Mouse (Mus musculus) stomach, embryonic 14.5 days (tissue): ENCODE results near the gene Myoc. TPM values are rescaled to one million over a fixed set of nuclear protein-coding genes. Genes with fewer than 3 reads are reported as not detected.

Source experiments
- ATAC-seq: fragments of 200-750 bp; cut with Nextera tagmentation; 2 replicates; pipeline ENCODE4 v1.8.0; 2017; ENCODE audit warnings: low read depth, moderate TSS enrichment; ENCODE audit not compliant: insufficient number of reproducible peaks, insufficient read depth, low FRiP score
- H3K27ac ChIP-seq: fragments of 300-500 bp; sonication (generic); 2 replicates; pipeline ENCODE4 v1.5.1; 2014; ENCODE audit warnings: mild to moderate bottlenecking, low read length, moderate library complexity, mixed read lengths
- H3K27me3 ChIP-seq: fragments of 300-500 bp; sonication (generic); 2 replicates; pipeline ENCODE4 v1.6.1; 2014; ENCODE audit warnings: low read length, control low read depth, mixed read lengths; ENCODE audit not compliant: control insufficient read depth, insufficient read depth
- H3K36me3 ChIP-seq: fragments of 300-500 bp; sonication (generic); 2 replicates; pipeline ENCODE4 v1.6.1; 2014; ENCODE audit warnings: mild to moderate bottlenecking, control low read depth, low read length, moderate library complexity, mixed read lengths; ENCODE audit not compliant: control insufficient read depth, insufficient read depth
- H3K4me1 ChIP-seq: fragments of 300-500 bp; sonication (generic); 2 replicates; pipeline ENCODE4 v1.6.1; 2014; ENCODE audit warnings: low read length, control low read depth, mixed read lengths; ENCODE audit not compliant: control insufficient read depth, insufficient read depth
- H3K4me2 ChIP-seq: fragments of 300-500 bp; sonication (generic); replicated peaks from 2 replicates; pipeline ENCODE4 v1.6.1; 2014; ENCODE audit warnings: low read depth, low read length, control low read depth
- H3K4me3 ChIP-seq: fragments of 300-500 bp; sonication (generic); 2 replicates; pipeline ENCODE4 v1.5.1; 2014; ENCODE audit warnings: low read depth, low read length, control low read depth
- H3K9ac ChIP-seq: fragments of 300-500 bp; sonication (generic); replicated peaks from 2 replicates; pipeline ENCODE4 v1.6.1; 2014; ENCODE audit warnings: low read depth, mild to moderate bottlenecking, control low read depth, low read length, moderate library complexity, mixed read lengths
- H3K9me3 ChIP-seq: fragments of 300-500 bp; sonication (generic); 2 replicates; pipeline ENCODE4 v1.6.1; 2016; ENCODE audit warnings: low read depth, low read length, control low read depth; ENCODE audit not compliant: control insufficient read depth
- WGBS: fragments of 180-500 bp; shearing (Covaris S2); extraction: QIAGEN DNeasy Blood & Tissue Kit; methylation state at CpG from one replicate; pipeline ENCODE4 v1.1.7; 2014; 5-methylcytosine and 5-hydroxymethylcytosine counted together
- polyA plus RNA-seq: library from polyadenylated mRNA; unstranded; fragments of >200 nt; fragmentation: Nextera tagmentation; extraction: Ambion mirVana; gene quantifications from 2 replicates; pipeline ENCODE4 v1.2.1, GENCODE M21; 2014

Gene Myoc
- polyA plus RNA-seq, 1 experiment from 2014 or later = not detected

DNA sequence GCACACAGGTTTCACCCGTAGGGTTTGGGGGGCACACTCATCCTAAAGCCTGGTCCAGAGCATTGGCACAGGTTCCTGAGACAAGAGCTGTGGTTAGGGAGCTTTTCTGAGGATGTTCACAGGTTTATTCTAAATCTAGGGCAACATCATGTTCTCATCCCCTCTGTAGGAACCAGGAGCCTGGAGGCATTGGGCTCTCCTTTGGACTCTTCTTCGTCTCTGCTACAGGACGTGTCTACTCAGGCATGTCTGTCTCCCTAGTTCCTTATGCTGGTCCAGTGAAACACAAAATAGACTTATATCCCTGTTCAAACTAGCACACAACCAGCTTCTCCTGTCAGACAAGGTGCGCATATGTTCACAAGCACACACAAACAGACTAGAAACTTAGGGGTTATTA, 420 bp upstream of the Myoc start:
- no peaks in the 10 kb centered on the region for H3K9me3 ChIP-seq
- no peak overlapping the region for H3K4me3 ChIP-seq
- ATAC-seq = no peak
- no peaks in the 10 kb centered on the region for H3K27me3 ChIP-seq
- no peak overlapping the region for H3K4me2 ChIP-seq
- no peak overlapping the region for H3K27ac ChIP-seq
- H3K36me3 ChIP-seq = no peaks in the 10 kb centered on the region
- no peak overlapping the region for H3K9ac ChIP-seq
- WGBS = 89% methylated on average over 4 of the region's 4 CpGs
- 0 out of 2 replicates have a peak, but pooled peaks cover 6% of the 10 kb centered on the region for H3K4me1 ChIP-seq

GRCm38 (mm10) chr1:162639861-162640260, 906 bp downstream of the Myoc start:
- Histone ChIP-seq H3K36me3 (no peaks in the 10 kb centered on the region), H3K4me2 (no peak overlapping the region), H3K27ac (no peak overlapping the region), H3K4me1 (0 out of 2 replicates have a peak, but pooled peaks cover 6% of the 10 kb centered on the region), H3K9ac (no peak overlapping the region), H3K27me3 (no peaks in the 10 kb centered on the region), H3K9me3 (no peaks in the 10 kb centered on the region), H3K4me3 (no peak overlapping the region)
- no peak for ATAC-seq
- WGBS = 92% methylated on average over 1 of the region's 1 CpGs

GRCm38 (mm10) chr1:162642591-162642990, 3.6 kb downstream of the Myoc start:
- Histone ChIP-seq H3K9me3 (no peaks in the 10 kb centered on the region), H3K4me2 (no peak overlapping the region), H3K27ac (no peak overlapping the region), H3K27me3 (no peaks in the 10 kb centered on the region), H3K9ac (no peak overlapping the region), H3K36me3 (no peaks in the 10 kb centered on the region), H3K4me1 (0 out of 2 replicates have a peak, but pooled peaks cover 6% of the 10 kb centered on the region), H3K4me3 (no peak overlapping the region)
- ATAC-seq = no peak
- 74% methylated on average over 3 of the region's 3 CpGs for WGBS

DNA sequence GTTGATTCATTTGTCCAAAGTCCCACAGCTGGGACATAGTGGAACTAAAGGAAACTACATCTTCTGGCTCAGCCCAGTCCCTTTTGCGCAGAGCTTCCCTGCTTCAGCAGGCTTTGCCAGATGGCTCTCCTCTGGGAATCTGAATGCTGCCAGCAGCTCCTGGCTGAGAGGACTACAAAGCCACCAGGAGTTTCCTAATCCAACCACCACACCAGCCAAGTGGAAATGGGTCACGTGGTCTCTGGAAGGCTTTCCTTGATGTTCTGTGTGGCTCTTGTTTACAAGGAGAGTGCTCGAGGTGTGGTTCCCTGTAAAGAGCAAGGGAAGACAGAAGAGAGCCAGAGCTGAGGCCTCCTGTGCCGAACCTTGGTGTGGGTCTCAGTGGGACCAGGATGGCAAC, 4.8 kb downstream of the Myoc start:
- Histone ChIP-seq H3K27ac (no peak overlapping the region), H3K4me2 (no peak overlapping the region), H3K9ac (no peak overlapping the region), H3K9me3 (no peaks in the 10 kb centered on the region), H3K4me3 (no peak overlapping the region), H3K4me1 (0 out of 2 replicates have a peak, but pooled peaks cover 6% of the 10 kb centered on the region), H3K36me3 (no peaks in the 10 kb centered on the region), H3K27me3 (no peaks in the 10 kb centered on the region)
- WGBS = 33% methylated on average over 4 of the region's 4 CpGs
- no peak for ATAC-seq

GRCm38 (mm10) chr1:162646083-162646686, 7.2 kb downstream of the Myoc start:
- no peak for ATAC-seq
- Histone ChIP-seq H3K27ac (no peak overlapping the region), H3K9me3 (no peaks in the 10 kb centered on the region), H3K4me1 (0 out of 2 replicates have a peak, but pooled peaks cover 3% of the 10 kb centered on the region), H3K4me2 (no peak overlapping the region), H3K27me3 (no peaks in the 10 kb centered on the region), H3K9ac (no peak overlapping the region), H3K36me3 (no peaks in the 10 kb centered on the region), H3K4me3 (no peak overlapping the region)
- 81% methylated on average over 10 of the region's 10 CpGs for WGBS

GRCm38 (mm10) chr1:162648416-162648815, 9.5 kb downstream of the Myoc start:
- no peaks in the 10 kb centered on the region for H3K9me3 ChIP-seq
- H3K4me2 ChIP-seq = no peak overlapping the region
- no peak for ATAC-seq
- H3K4me1 ChIP-seq = no peaks in the 10 kb centered on the region
- no peaks in the 10 kb centered on the region for H3K27me3 ChIP-seq
- no peak overlapping the region for H3K9ac ChIP-seq
- 87% methylated on average over 14 of the region's 14 CpGs for WGBS
- no peak overlapping the region for H3K27ac ChIP-seq
- H3K36me3 ChIP-seq = no peaks in the 10 kb centered on the region
- H3K4me3 ChIP-seq = no peak overlapping the region

GRCm38 (mm10) chr1:162658119-162658518, 19.2 kb downstream of the Myoc start, which contains the start of gene Myocos:
Gene Myocos, minus strand, starts transcription at chr1:162658219.
- Histone ChIP-seq H3K9ac (no peak within 1 kb of the TSS), H3K36me3 (no peaks in the 10 kb centered on the region), H3K4me1 (no peaks in the 10 kb centered on the region), H3K9me3 (no peaks in the 10 kb centered on the region), H3K27me3 (no peaks in the 10 kb centered on the region), H3K4me3 (no peak within 1 kb of the TSS), H3K27ac (no peak within 1 kb of the TSS), H3K4me2 (no peak within 1 kb of the TSS)
- no peak for ATAC-seq
- WGBS = 89% methylated on average over 7 of the region's 7 CpGs

GRCm38 (mm10) chr1:162660276-162660860, 21.4 kb downstream of the Myoc start:
- no peaks in the 10 kb centered on the region for H3K9me3 ChIP-seq
- no peaks in the 10 kb centered on the region for H3K36me3 ChIP-seq
- 82% methylated on average over 11 of the region's 11 CpGs for WGBS
- H3K4me1 ChIP-seq = no peaks in the 10 kb centered on the region
- no peaks in the 10 kb centered on the region for H3K27me3 ChIP-seq
- no peak overlapping the region for H3K27ac ChIP-seq
- ATAC-seq = no peak
- H3K9ac ChIP-seq = no peak overlapping the region
- H3K4me3 ChIP-seq = no peak overlapping the region
- no peak overlapping the region for H3K4me2 ChIP-seq
